Mouse (Mus musculus): Measurements from ENCODE around the gene P2ry6.

The P2ry6 gene

GRCm38 (mm10) chr7:100941169-100941568 lies 33.3 kb downstream of the P2ry6 start:
- DNase-seq (ENCODE audit: low spot score in 2 of 2): no peak

DNA sequence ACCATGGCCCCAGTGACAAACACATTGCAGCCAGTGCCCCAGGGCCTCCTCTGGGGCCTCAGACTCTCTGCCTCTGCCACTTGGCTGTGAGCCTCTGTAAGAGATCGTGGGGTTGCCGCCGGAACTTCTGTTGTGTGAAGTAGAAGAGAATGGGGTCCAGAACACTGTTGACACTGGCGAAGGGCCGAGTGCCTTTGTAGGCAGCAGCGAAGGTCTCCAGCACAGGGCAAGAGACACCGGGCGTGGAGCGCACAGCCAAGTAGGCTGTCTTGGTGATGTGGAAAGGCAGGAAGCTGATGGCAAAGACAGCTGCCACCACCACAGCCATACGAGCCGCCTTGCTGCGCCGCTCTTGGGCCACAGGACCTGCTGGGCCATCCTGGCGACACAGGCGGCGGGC lies 36.3 kb downstream of the P2ry6 start:
- no peak for DNase-seq (ENCODE audit: low spot score in 2 of 2)

DNA sequence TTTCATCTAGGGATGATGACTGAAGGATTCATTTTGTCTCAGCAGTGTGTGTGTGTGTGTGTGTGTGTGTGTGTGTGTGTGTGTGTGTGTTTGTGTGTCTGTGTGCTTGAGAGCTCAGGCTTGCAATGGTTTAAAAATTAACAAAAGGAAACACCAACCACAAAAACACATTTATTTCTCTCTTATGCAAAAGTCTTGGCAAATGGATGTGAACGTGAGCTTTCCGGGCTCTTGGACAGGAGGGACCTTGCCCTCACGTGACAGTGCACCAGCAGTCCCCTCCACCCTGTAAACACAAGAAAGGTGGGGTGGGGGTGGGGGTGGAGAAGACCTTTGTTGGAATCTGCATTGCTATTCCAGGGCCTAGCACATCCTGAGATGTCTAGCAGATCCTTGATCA lies 37.0 kb downstream of the P2ry6 start:
- DNase-seq (ENCODE audit: low spot score in 2 of 2): no peak

- no peak for DNase-seq (ENCODE audit: low spot score in 2 of 2)
Observed at GRCm38 (mm10) chr7:100933520-100933919, 40.9 kb downstream of the P2ry6 start.

- peak; percentile 75 to 76 for DNase-seq (ENCODE audit: low spot score in 2 of 2)
Observed at GRCm38 (mm10) chr7:100932481-100933007, 41.9 kb downstream of the P2ry6 start.

GRCm38 (mm10) chr7:100931926-100932480 lies 42.4 kb downstream of the P2ry6 start, which contains the start of gene Arhgef17:
Arhgef17 (minus strand) TSS chr7:100932107.
- DNase-seq (ENCODE audit: low spot score in 2 of 2): peak in 1 of 2 experiments; percentile 62

- no peak for DNase-seq (ENCODE audit: low spot score in 2 of 2)
Observed at GRCm38 (mm10) chr7:100931316-100931925, 43.0 kb downstream of the P2ry6 start.

- peak; percentile 45 to 50 for DNase-seq (ENCODE audit: low spot score in 2 of 2)
Observed at GRCm38 (mm10) chr7:100930619-100931315, 43.7 kb downstream of the P2ry6 start.

DNA sequence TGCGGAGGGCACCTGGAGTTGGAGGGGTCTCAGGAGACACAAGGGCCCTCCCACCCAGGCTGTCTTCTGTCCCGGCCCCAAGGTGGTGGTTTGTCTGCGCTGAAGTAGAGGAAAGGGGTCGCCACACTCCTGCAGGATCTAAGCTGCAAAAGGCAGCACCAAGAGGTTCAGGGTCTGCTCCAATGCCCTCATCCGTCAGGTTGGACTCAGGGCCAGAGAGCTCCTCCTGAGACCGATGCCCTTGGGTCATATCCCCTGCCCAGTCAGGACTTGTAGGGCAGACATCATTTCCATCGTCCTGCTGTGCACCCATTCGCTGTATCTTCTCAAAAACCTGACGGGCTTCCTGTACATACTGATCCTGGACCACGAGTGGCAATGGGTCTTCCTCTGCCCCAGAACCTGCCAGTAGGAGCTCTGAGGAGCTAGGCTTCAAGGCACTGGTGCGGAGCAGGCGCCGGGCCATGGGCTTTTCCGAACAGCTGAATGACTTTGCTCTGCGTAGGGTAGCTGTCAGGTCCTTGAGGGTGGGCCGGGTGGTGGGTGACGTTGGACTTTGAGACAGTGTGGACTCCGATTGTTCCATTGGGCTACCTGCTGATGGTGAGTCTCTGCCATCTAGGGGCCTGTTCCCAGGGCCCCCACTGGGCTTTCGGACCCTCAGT lies 44.7 kb downstream of the P2ry6 start:
- DNase-seq (ENCODE audit: low spot score in 2 of 2): no peak

GRCm38 (mm10) chr7:100928456-100928855 lies 46.0 kb downstream of the P2ry6 start:
- DNase-seq (ENCODE audit: low spot score in 2 of 2): no peak

- no peak for DNase-seq (ENCODE audit: low spot score in 2 of 2)
Observed at GRCm38 (mm10) chr7:100927287-100928000, 47.0 kb downstream of the P2ry6 start.

DNA sequence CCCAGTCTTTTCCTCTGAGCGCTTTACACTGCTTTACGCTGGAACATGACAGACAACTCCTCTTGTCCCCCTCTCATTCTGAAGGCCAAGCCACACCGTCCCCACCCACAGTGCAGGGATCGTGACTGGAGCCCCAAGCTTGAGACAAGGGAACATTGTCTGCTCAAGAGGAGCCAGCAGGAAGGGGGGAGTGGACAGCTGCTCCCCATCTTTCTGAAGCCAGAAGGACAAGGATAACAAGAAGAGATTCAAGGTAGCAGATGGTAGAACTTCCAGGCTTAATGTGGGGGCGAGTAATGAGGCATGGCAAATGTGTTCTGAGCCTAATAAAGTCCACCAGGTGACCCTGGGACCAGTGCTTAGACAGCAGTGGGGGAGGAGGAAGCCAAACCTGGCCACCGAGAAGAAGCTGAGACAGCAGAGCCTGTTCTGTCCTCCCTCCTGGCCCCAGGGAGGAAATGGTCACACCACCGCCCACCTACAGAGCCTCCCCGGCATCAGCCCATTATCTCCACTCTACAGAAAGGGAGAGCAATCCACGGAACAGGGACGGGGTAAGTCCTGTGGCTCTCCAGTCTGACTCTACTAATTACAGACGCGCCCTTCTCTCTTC lies 48.0 kb downstream of the P2ry6 start:
- DNase-seq (ENCODE audit: low spot score in 2 of 2): no peak

GRCm38 (mm10) chr7:100924674-100925445 lies 49.6 kb downstream of the P2ry6 start:
- no peak for DNase-seq (ENCODE audit: low spot score in 2 of 2)

DNA sequence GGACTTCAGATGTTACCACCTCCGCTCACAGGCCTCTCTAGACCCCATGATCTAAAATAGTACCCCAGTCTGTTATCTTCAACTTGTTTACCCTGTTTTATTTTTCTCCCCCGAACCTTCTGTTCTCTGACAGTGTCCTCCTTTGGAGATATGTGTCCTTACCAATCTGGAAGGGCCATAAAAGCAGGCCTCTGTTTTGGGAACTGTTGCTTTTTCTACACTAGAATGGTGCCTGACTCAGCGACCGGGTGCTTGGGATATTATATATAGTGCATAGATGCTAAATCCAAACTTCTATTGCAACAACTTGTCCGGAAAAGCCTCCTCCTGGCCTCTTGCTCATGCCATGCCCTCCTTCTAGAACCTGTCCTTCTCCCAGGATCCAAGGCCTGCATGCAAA lies 50.2 kb downstream of the P2ry6 start:
- DNase-seq (ENCODE audit: low spot score in 2 of 2): no peak

- no peak for DNase-seq (ENCODE audit: low spot score in 2 of 2)
Observed at GRCm38 (mm10) chr7:100922907-100923306, 51.5 kb downstream of the P2ry6 start.

- no peak for DNase-seq (ENCODE audit: low spot score in 2 of 2)
Observed at GRCm38 (mm10) chr7:100921289-100921688, 53.2 kb downstream of the P2ry6 start.

DNA sequence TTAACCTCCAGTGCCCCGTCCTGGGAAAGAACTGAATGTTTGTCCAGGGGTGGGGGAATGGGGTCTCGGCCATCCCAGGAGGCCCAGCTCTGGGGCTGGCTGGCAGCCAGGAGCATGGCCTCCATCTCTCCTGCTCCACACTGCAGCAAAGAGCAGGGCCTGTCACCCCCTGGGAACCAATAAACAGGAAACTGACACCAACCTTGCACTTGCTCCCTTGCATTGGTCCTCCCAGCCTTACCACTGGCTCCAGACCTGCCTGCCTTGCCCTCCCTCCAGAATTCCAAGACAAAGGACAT lies 54.7 kb downstream of the P2ry6 start:
- DNase-seq (ENCODE audit: low spot score in 2 of 2): no peak

DNA sequence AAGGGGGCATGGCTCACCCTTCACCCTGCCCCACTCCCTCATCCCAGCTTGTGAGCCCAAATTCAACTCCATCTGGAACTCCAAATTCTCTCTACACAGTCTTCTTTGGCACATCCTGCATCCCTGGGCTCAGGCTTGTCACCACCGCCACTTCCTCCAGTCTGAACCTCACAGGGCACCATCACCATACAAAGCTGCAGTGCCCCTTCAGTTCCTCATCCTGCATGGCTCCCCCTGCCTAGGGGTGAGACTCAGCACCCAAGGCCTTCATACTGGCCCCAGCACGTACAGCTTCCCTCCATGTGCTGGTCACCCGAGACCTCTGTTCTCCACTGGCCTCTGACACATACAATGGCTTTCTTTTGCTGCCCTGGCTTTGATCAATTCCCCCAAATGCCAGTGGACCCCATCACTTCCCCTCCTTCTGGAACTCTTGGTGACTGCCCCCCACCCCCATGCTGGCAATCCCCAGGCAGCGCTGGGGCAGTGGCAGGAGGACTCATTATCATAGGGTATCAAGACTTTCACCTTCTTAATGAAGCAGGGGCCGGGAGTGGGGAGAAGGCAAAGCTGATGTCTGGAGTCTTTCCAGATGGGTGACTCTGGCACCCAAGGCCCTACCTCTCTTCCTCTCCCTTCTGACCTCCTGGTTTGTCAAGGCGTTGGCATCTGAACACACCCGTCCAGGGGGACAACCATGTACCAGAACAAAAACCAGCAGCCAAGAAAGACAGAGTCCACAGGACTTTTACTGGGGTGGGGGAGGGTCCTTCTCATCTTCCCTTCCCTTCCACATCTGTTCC lies 55.2 kb downstream of the P2ry6 start:
- no peak for DNase-seq (ENCODE audit: low spot score in 2 of 2)

- DNase-seq (ENCODE audit: low spot score in 2 of 2): peak in 1 of 2 experiments; percentile 59
Observed at GRCm38 (mm10) chr7:100918176-100918575, 56.3 kb downstream of the P2ry6 start.

- no peak for DNase-seq (ENCODE audit: low spot score in 2 of 2)
Observed at GRCm38 (mm10) chr7:100917751-100918150, 56.7 kb downstream of the P2ry6 start.

Measured in urinary bladder, adult 18-20 months (tissue).